Mouse (Mus musculus) kidney, embryonic 16.5 days (tissue): ENCODE measurements around the gene Ak9. TPM values are rescaled to one million over a fixed set of nuclear protein-coding genes. Genes with fewer than 3 reads are reported as not detected.
A peak's percentile ranks its signal among the peaks of the same experiment; 100 is the strongest.

Experiments
- ATAC-seq: fragments of 200-750 bp; cut with Nextera tagmentation; 2 replicates; pipeline ENCODE4 v1.8.0; 2017; ENCODE audit warnings: moderate TSS enrichment; ENCODE audit not compliant: low FRiP score, low TSS enrichment
- H3K27ac ChIP-seq: fragments of 300-500 bp; sonication (generic); 2 replicates; pipeline ENCODE4 v1.5.1; 2014; ENCODE audit warnings: low read length
- H3K27me3 ChIP-seq: fragments of 300-500 bp; sonication (generic); 2 replicates; pipeline ENCODE4 v1.6.1; 2014; ENCODE audit warnings: low read length, control low read depth, mixed read lengths; ENCODE audit not compliant: insufficient read depth
- H3K36me3 ChIP-seq: fragments of 300-500 bp; sonication (generic); 2 replicates; pipeline ENCODE4 v1.6.1; 2014; ENCODE audit warnings: low read length, control low read depth, mixed read lengths; ENCODE audit not compliant: insufficient read depth
- H3K4me1 ChIP-seq: fragments of 300-500 bp; sonication (generic); 2 replicates; pipeline ENCODE4 v1.6.1; 2014; ENCODE audit warnings: low read length, control low read depth, mixed read lengths; ENCODE audit not compliant: insufficient read depth
- H3K4me2 ChIP-seq: fragments of 300-500 bp; sonication (generic); replicated peaks from 2 replicates; pipeline ENCODE4 v1.6.1; 2014; ENCODE audit warnings: low read depth, low read length
- H3K4me3 ChIP-seq: fragments of 300-500 bp; sonication (generic); 2 replicates; pipeline ENCODE4 v1.5.1; 2014; ENCODE audit warnings: mild to moderate bottlenecking, low read length
- H3K9ac ChIP-seq: fragments of 300-500 bp; sonication (generic); replicated peaks from 2 replicates; pipeline ENCODE4 v1.6.1; 2014; ENCODE audit warnings: low read length
- H3K9me3 ChIP-seq: fragments of 300-500 bp; sonication (generic); 2 replicates; pipeline ENCODE4 v1.6.1; 2016; ENCODE audit warnings: low read length, control low read depth
- WGBS: fragments of 180-500 bp; shearing (Covaris S2); extraction: QIAGEN DNeasy Blood & Tissue Kit; methylation state at CpG from one replicate; pipeline ENCODE4 v1.1.7; 2014; 5-methylcytosine and 5-hydroxymethylcytosine counted together
- polyA plus RNA-seq: library from polyadenylated mRNA; unstranded; fragments of >200 nt; fragmentation: Nextera tagmentation; extraction: Ambion mirVana; gene quantifications from 2 replicates; pipeline ENCODE4 v1.2.1, GENCODE M21; 2015

Gene Ak9
- polyA plus RNA-seq, 1 experiment from 2014 or later: 0.04 TPM

- no peak overlapping the region for H3K4me2 ChIP-seq
- H3K4me3 ChIP-seq: no peak overlapping the region
- WGBS: 90% methylated on average over 3 of the region's 3 CpGs
- no peak overlapping the region for H3K27ac ChIP-seq
- ATAC-seq: no peak
- H3K4me1 ChIP-seq: peaks cover 6% of the 10 kb centered on the region; the same call in 1 of the 2 replicates
- no peak overlapping the region for H3K9ac ChIP-seq
- H3K36me3 ChIP-seq: no peaks in the 10 kb centered on the region
- no peaks in the 10 kb centered on the region for H3K27me3 ChIP-seq
- H3K9me3 ChIP-seq: no peaks in the 10 kb centered on the region
These were observed 16.2 kb upstream of the Ak9 start for GRCm38 (mm10) chr10:41287618-41288017.

- Histone ChIP-seq H3K36me3 (no peaks in the 10 kb centered on the region), H3K4me1 (peaks cover 10% of the 10 kb centered on the region), H3K9ac (no peak overlapping the region), H3K4me3 (no peak overlapping the region), H3K4me2 (no peak overlapping the region), H3K9me3 (no peaks in the 10 kb centered on the region), H3K27me3 (no peaks in the 10 kb centered on the region), H3K27ac (no peak overlapping the region)
- no peak for ATAC-seq
- 72% methylated on average over 1 of the region's 1 CpGs for WGBS
These were observed 15.7 kb upstream of the Ak9 start for GRCm38 (mm10) chr10:41288074-41288473.

- peak; percentile 89 for ATAC-seq
- no peaks in the 10 kb centered on the region for H3K9me3 ChIP-seq
- H3K4me1 ChIP-seq: peaks cover 16% of the 10 kb centered on the region
- WGBS: 37% methylated on average over 16 of the region's 16 CpGs
- no peak overlapping the region for H3K4me2 ChIP-seq
- no peak overlapping the region for H3K4me3 ChIP-seq
- H3K27ac ChIP-seq: no peak overlapping the region
- 0 out of 2 replicates have a peak overlapping the region, but pooled peaks have one; percentile 25 for H3K9ac ChIP-seq
- H3K27me3 ChIP-seq: no peaks in the 10 kb centered on the region
- no peaks in the 10 kb centered on the region for H3K36me3 ChIP-seq
These were observed 14.9 kb upstream of the Ak9 start for GRCm38 (mm10) chr10:41288771-41289415.

- Histone ChIP-seq H3K36me3 (no peaks in the 10 kb centered on the region), H3K27ac (no peak overlapping the region), H3K4me3 (no peak overlapping the region), H3K4me1 (peaks cover 16% of the 10 kb centered on the region), H3K9ac (no peak overlapping the region), H3K4me2 (no peak overlapping the region), H3K27me3 (no peaks in the 10 kb centered on the region), H3K9me3 (no peaks in the 10 kb centered on the region)
- 79% methylated on average over 2 of the region's 2 CpGs for WGBS
- no peak for ATAC-seq
These were observed 12.8 kb upstream of the Ak9 start for GRCm38 (mm10) chr10:41291021-41291420.

- Histone ChIP-seq H3K27me3 (no peaks in the 10 kb centered on the region), H3K4me1 (peaks cover 16% of the 10 kb centered on the region), H3K4me3 (peak overlapping the region; percentile 17), H3K27ac (peak overlapping the region; percentile 21; the same call in 1 of the 2 replicates), H3K36me3 (no peaks in the 10 kb centered on the region), H3K9ac (no peak overlapping the region), H3K4me2 (peak overlapping the region; percentile 47), H3K9me3 (no peaks in the 10 kb centered on the region)
- 2% methylated on average over 7 of the region's 7 CpGs for WGBS
- ATAC-seq: peak; percentile 64; the same call in 1 of the 2 replicates
These were observed 10.8 kb upstream of the Ak9 start for GRCm38 (mm10) chr10:41293019-41293418.

GRCm38 (mm10) chr10:41294734-41295133 is 9.0 kb upstream of the Ak9 start:
- H3K9me3 ChIP-seq: no peaks in the 10 kb centered on the region
- no peak overlapping the region for H3K9ac ChIP-seq
- H3K4me1 ChIP-seq: peaks cover 16% of the 10 kb centered on the region
- no peaks in the 10 kb centered on the region for H3K36me3 ChIP-seq
- no peak for ATAC-seq
- H3K4me3 ChIP-seq: no peak overlapping the region
- no peaks in the 10 kb centered on the region for H3K27me3 ChIP-seq
- no peak overlapping the region for H3K27ac ChIP-seq
- no peak overlapping the region for H3K4me2 ChIP-seq
- 68% methylated on average over 11 of the region's 11 CpGs for WGBS

- no peak overlapping the region for H3K27ac ChIP-seq
- no peak for ATAC-seq
- no peak overlapping the region for H3K4me2 ChIP-seq
- H3K27me3 ChIP-seq: no peaks in the 10 kb centered on the region
- no peaks in the 10 kb centered on the region for H3K9me3 ChIP-seq
- H3K4me1 ChIP-seq: peaks cover 16% of the 10 kb centered on the region
- H3K9ac ChIP-seq: no peak overlapping the region
- no peak overlapping the region for H3K4me3 ChIP-seq
- H3K36me3 ChIP-seq: no peaks in the 10 kb centered on the region
- 56% methylated on average over 7 of the region's 7 CpGs for WGBS
These were observed 8.6 kb upstream of the Ak9 start for GRCm38 (mm10) chr10:41295145-41295544.

GRCm38 (mm10) chr10:41300161-41300560 is 3.6 kb upstream of the Ak9 start:
- H3K9ac ChIP-seq: no peak overlapping the region
- H3K4me3 ChIP-seq: no peak overlapping the region
- H3K4me2 ChIP-seq: no peak overlapping the region
- ATAC-seq: no peak
- H3K27ac ChIP-seq: no peak overlapping the region
- no peaks in the 10 kb centered on the region for H3K9me3 ChIP-seq
- H3K27me3 ChIP-seq: no peaks in the 10 kb centered on the region
- no peaks in the 10 kb centered on the region for H3K36me3 ChIP-seq
- WGBS: 61% methylated on average over 1 of the region's 1 CpGs
- peaks cover 8% of the 10 kb centered on the region for H3K4me1 ChIP-seq

- Histone ChIP-seq H3K9ac (peak within 1 kb of the TSS; percentile 72), H3K27ac (peak within 1 kb of the TSS; percentile 67; the same call in 1 of the 2 replicates), H3K4me1 (peaks cover 8% of the 10 kb centered on the region), H3K4me2 (peak within 1 kb of the TSS; percentile 72), H3K36me3 (no peaks in the 10 kb centered on the region), H3K27me3 (no peaks in the 10 kb centered on the region), H3K4me3 (peak within 1 kb of the TSS; percentile 87), H3K9me3 (no peaks in the 10 kb centered on the region)
- WGBS: 0% methylated on average over 38 of the region's 38 CpGs
- peak; percentile 94 for ATAC-seq
These were observed 920 bp upstream of the Ak9 start, which contains the start of gene Fig4 for GRCm38 (mm10) chr10:41302689-41303431. TSS of gene Fig4 (minus strand) at chr10:41303260.

GRCm38 (mm10) chr10:41304961-41305455 is 1.2 kb downstream of the Ak9 start:
- Histone ChIP-seq H3K9me3 (no peaks in the 10 kb centered on the region), H3K4me1 (peaks cover 8% of the 10 kb centered on the region), H3K9ac (no peak overlapping the region), H3K27ac (no peak overlapping the region), H3K4me3 (no peak overlapping the region), H3K36me3 (no peaks in the 10 kb centered on the region), H3K4me2 (no peak overlapping the region), H3K27me3 (no peaks in the 10 kb centered on the region)
- ATAC-seq: no peak
- whole genome bisulfite sequencing: 65% methylated on average over 9 of the region's 9 CpGs
